Comparison of ENCODE assay signal across 13 mouse cellular contexts in the genomic region with DNA sequence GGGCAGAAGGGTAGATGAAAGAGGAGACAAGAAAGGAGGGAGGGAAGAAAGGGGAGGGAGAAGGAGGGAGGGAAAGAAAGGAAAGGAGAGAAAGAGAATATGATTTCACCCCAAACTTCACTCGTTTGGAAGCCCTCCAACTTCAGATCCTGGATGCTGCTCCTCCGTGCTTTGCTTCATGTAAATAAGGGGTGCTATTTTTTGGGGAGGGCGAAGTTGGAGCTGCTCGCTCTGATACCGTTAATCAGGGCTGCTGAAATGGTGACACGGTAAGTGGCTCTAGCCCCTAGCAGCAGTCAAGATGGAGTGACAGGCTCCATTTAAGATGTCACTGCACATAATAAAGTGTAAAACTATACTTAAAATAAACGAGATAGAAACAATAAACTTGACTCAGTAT.
A peak's percentile ranks its signal among the peaks of the same experiment; 100 is the strongest.
DNase-seq lines count a peak whose midpoint lies in the region; ATAC-seq and TF ChIP-seq lines count a peak whose summit lies in the region.
"Had no signal": no experiment of that assay in that cellular context is flagged by ENCODE, and none has a peak within 500 bp of the region (broad histone marks: within the 10 kb centered on the region; RNA-seq: fewer than 3 reads in every experiment).

No protein-coding gene starts in this region.

- no peak for ATAC-seq in heart, postnatal 0 days (ENCODE audit: insufficient read depth, low read depth)
- no peak; the same call in 1 of the 2 replicates for ATAC-seq in forebrain, embryonic 11.5 days (replicated peaks; ENCODE audit: low FRiP score)
- no peak for ATAC-seq in limb, embryonic 14.5 days (ENCODE audit: low FRiP score, low read depth)

- H3K27ac ChIP-seq in heart, postnatal 0 days (ENCODE audit: low read depth): no peak overlapping the region
- peak overlapping the region; percentile 77 for H3K27ac ChIP-seq in embryonic facial prominence, embryonic 10.5 days (replicated peaks)
- no peak overlapping the region for H3K27ac ChIP-seq in forebrain, embryonic 11.5 days (ENCODE audit: low read depth, low read length)
- no peak overlapping the region for H3K27ac ChIP-seq in limb, embryonic 14.5 days (replicated peaks; ENCODE audit: low read depth, low read length)
- H3K27ac ChIP-seq: liver, embryonic 15.5 days had no signal

- no peaks in the 10 kb centered on the region for H3K27me3 ChIP-seq in heart, postnatal 0 days (ENCODE audit: control insufficient read depth, insufficient read depth, low read length)
- H3K27me3 ChIP-seq in embryonic facial prominence, embryonic 10.5 days (replicated peaks; ENCODE audit: low read depth, poor library complexity, severe bottlenecking): no peaks in the 10 kb centered on the region
- H3K27me3 ChIP-seq in forebrain, embryonic 11.5 days (ENCODE audit: control insufficient read depth, insufficient read depth, low read length): no peaks in the 10 kb centered on the region
- no peaks in the 10 kb centered on the region for H3K27me3 ChIP-seq in limb, embryonic 14.5 days (ENCODE audit: control insufficient read depth, insufficient read depth, low read length)
- H3K27me3 ChIP-seq: CH12.LX; liver, embryonic 15.5 days had no signal

- no peak for TF ChIP-seq POLR2A in limb, embryonic 14.5 days (IDR thresholded peaks at IDR 0.05; ENCODE audit: borderline replicate concordance, extremely low read depth, insufficient read depth, insufficient read length)

- H3K36me3 ChIP-seq in heart, postnatal 0 days (replicated peaks; ENCODE audit: control insufficient read depth, insufficient read depth, low read length): no peaks in the 10 kb centered on the region
- H3K36me3 ChIP-seq in embryonic facial prominence, embryonic 10.5 days (replicated peaks): peaks cover under 1% of the 10 kb centered on the region; the same call in 1 of the 2 replicates
- H3K36me3 ChIP-seq in forebrain, embryonic 11.5 days (ENCODE audit: control insufficient read depth, insufficient read depth, low read length): no peaks in the 10 kb centered on the region
- no peaks in the 10 kb centered on the region for H3K36me3 ChIP-seq in limb, embryonic 14.5 days (ENCODE audit: control insufficient read depth, insufficient read depth, low read length)
- H3K36me3 ChIP-seq: liver, embryonic 15.5 days had no signal

- TF ChIP-seq EP300 in heart, postnatal 0 days (IDR thresholded peaks at IDR 0.05; ENCODE audit: low read depth): no peak

- intact Hi-C loops in heart, postnatal 36 days (cut with DNase I): no loop called here

- no peak for TF ChIP-seq CTCF in heart, postnatal 0 days (IDR thresholded peaks at IDR 0.05; ENCODE audit: low read depth)

- WGBS in heart, postnatal 0 days: 21% methylated on average over 7 of the region's 7 CpGs
- 31% methylated on average over 7 of the region's 7 CpGs for WGBS in embryonic facial prominence, embryonic 10.5 days
- 30% methylated on average over 7 of the region's 7 CpGs for WGBS in forebrain, embryonic 11.5 days
- 22% methylated on average over 7 of the region's 7 CpGs for WGBS in limb, embryonic 14.5 days

- H3K4me3 ChIP-seq in heart, postnatal 0 days (ENCODE audit: low read depth, low read length): no peak overlapping the region
- H3K4me3 ChIP-seq in embryonic facial prominence, embryonic 10.5 days: peak overlapping the region; percentile 31; the same call in 1 of the 2 replicates
- no peak overlapping the region for H3K4me3 ChIP-seq in forebrain, embryonic 11.5 days (ENCODE audit: low read depth, low read length)
- no peak overlapping the region for H3K4me3 ChIP-seq in limb, embryonic 14.5 days (replicated peaks; ENCODE audit: low read length)
- H3K4me3 ChIP-seq: liver, embryonic 15.5 days had no signal

- no peaks in the 10 kb centered on the region for H3K9me3 ChIP-seq in heart, postnatal 0 days (replicated peaks; ENCODE audit: control insufficient read depth, low read length)
- H3K9me3 ChIP-seq in embryonic facial prominence, embryonic 10.5 days: no peaks in the 10 kb centered on the region
- H3K9me3 ChIP-seq in forebrain, embryonic 11.5 days (ENCODE audit: control insufficient read depth, low read length): no peaks in the 10 kb centered on the region
- H3K9me3 ChIP-seq in limb, embryonic 14.5 days (ENCODE audit: control insufficient read depth, low read length): no peaks in the 10 kb centered on the region
- H3K9me3 ChIP-seq: liver, embryonic 15.5 days had no signal

- peak overlapping the region; percentile 18; the same call in 1 of the 2 replicates for H3K4me2 ChIP-seq in heart, postnatal 0 days (ENCODE audit: low read depth, low read length)
- no peak overlapping the region; the same call in 1 of the 2 replicates for H3K4me2 ChIP-seq in forebrain, embryonic 11.5 days (ENCODE audit: low read depth, low read length, severe bottlenecking)
- peak overlapping the region; percentile 4 for H3K4me2 ChIP-seq in limb, embryonic 14.5 days (replicated peaks; ENCODE audit: low read depth, low read length, severe bottlenecking)
- H3K4me2 ChIP-seq: liver, embryonic 15.5 days had no signal

- peaks cover 40% of the 10 kb centered on the region for H3K4me1 ChIP-seq in heart, postnatal 0 days (ENCODE audit: control insufficient read depth, insufficient read depth)
- peaks cover 70% of the 10 kb centered on the region for H3K4me1 ChIP-seq in embryonic facial prominence, embryonic 10.5 days
- H3K4me1 ChIP-seq in forebrain, embryonic 11.5 days (replicated peaks; ENCODE audit: control insufficient read depth, insufficient read depth, low read length): peaks cover 17% of the 10 kb centered on the region
- H3K4me1 ChIP-seq in limb, embryonic 14.5 days (ENCODE audit: control insufficient read depth, insufficient read depth, low read length): peaks cover 45% of the 10 kb centered on the region
- H3K4me1 ChIP-seq: liver, embryonic 15.5 days had no signal

- no peak overlapping the region for H3K9ac ChIP-seq in heart, postnatal 0 days (replicated peaks; ENCODE audit: low read depth, low read length)
- H3K9ac ChIP-seq in forebrain, embryonic 11.5 days (ENCODE audit: low read length): peak overlapping the region; percentile 10; the same call in 1 of the 2 replicates
- H3K9ac ChIP-seq in limb, embryonic 14.5 days (ENCODE audit: low read depth, low read length, severe bottlenecking): no peak overlapping the region
- H3K9ac ChIP-seq: liver, embryonic 15.5 days had no signal

- no peak for DNase-seq in heart, postnatal 0 days (ENCODE audit: low spot score)
- DNase-seq in heart, postnatal 36 days: no peak
- no peak for DNase-seq in embryonic facial prominence, embryonic 10.5 days (ENCODE audit: low spot score)
- no peak for DNase-seq in forebrain, embryonic 11.5 days (ENCODE audit: low spot score)
- no peak for DNase-seq in limb, embryonic 14.5 days (ENCODE audit: low spot score)
- no peak for DNase-seq in frontal cortex, adult 2 months (ENCODE audit: extremely low spot score in 1 of 2, low spot score in 1 of 2)
- no peak for DNase-seq in layer of hippocampus, adult 9-10 months (ENCODE audit: low spot score)
- DNase-seq in lung, postnatal 36 days: no peak
- DNase-seq: gastrocnemius, postnatal 36 days; right cerebral cortex, postnatal 25 days; thymus, postnatal 25 days had no signal
